In genomic region chr4:13206679-13207553, GRCm38 (mm10) we compare ENCODE assay signal across 8 mouse cellular contexts.
DNase-seq lines count a peak whose midpoint lies in the region; ATAC-seq and TF ChIP-seq lines count a peak whose summit lies in the region.

No protein-coding gene starts in this region.

- H3K4me1 ChIP-seq in kidney, postnatal 0 days (replicated peaks; ENCODE audit: insufficient read depth, low read length), result no peaks in the 10 kb centered on the region
- H3K4me1 ChIP-seq in kidney, adult 2 months (ENCODE audit: control insufficient read depth, insufficient read depth, low read length), result no peaks in the 10 kb centered on the region
- H3K4me1 ChIP-seq in forebrain, embryonic 12.5 days, result peaks cover 10% of the 10 kb centered on the region
- H3K4me1 ChIP-seq in hindbrain, postnatal 0 days (ENCODE audit: insufficient read depth, low read length), result no peaks in the 10 kb centered on the region
- H3K4me1 ChIP-seq in limb, embryonic 12.5 days (replicated peaks), result no peaks in the 10 kb centered on the region
- H3K4me1 ChIP-seq in thymus, adult 2 months (replicated peaks; ENCODE audit: control insufficient read depth, insufficient read depth, low read length), result no peaks in the 10 kb centered on the region

- ATAC-seq in kidney, postnatal 0 days (replicated peaks; ENCODE audit: low FRiP score, low read depth), result no peak
- ATAC-seq in forebrain, embryonic 12.5 days (ENCODE audit: low FRiP score), result peak; percentile 73; the same call in 1 of the 2 replicates
- ATAC-seq in hindbrain, postnatal 0 days, result peak; percentile 62; the same call in 1 of the 2 replicates
- no peak for ATAC-seq in limb, embryonic 12.5 days (ENCODE audit: insufficient number of reproducible peaks, insufficient read depth, low FRiP score, low TSS enrichment, low read depth)

- H3K4me2 ChIP-seq in kidney, postnatal 0 days (ENCODE audit: low read length), result peak overlapping the region; percentile 35; the same call in 1 of the 2 replicates
- H3K4me2 ChIP-seq in forebrain, embryonic 12.5 days, result peak overlapping the region; percentile 44
- peak overlapping the region; percentile 56 for H3K4me2 ChIP-seq in hindbrain, postnatal 0 days (ENCODE audit: low read depth, low read length)
- peak overlapping the region; percentile 44 for H3K4me2 ChIP-seq in limb, embryonic 12.5 days

- no peaks in the 10 kb centered on the region for H3K9me3 ChIP-seq in kidney, postnatal 0 days (replicated peaks; ENCODE audit: low read length)
- no peaks in the 10 kb centered on the region for H3K9me3 ChIP-seq in forebrain, embryonic 12.5 days
- H3K9me3 ChIP-seq in hindbrain, postnatal 0 days (ENCODE audit: low read length), result no peaks in the 10 kb centered on the region
- H3K9me3 ChIP-seq in limb, embryonic 12.5 days, result no peaks in the 10 kb centered on the region

- 32% methylated on average over 11 of the region's 11 CpGs for WGBS in kidney, postnatal 0 days
- WGBS in kidney, adult 2 months, result 35% methylated on average over 11 of the region's 11 CpGs
- WGBS in forebrain, embryonic 12.5 days, result 22% methylated on average over 11 of the region's 11 CpGs
- 10% methylated on average over 11 of the region's 11 CpGs for WGBS in hindbrain, postnatal 0 days
- 26% methylated on average over 11 of the region's 11 CpGs for WGBS in limb, embryonic 12.5 days
- WGBS in thymus, adult 2 months, result 73% methylated on average over 11 of the region's 11 CpGs

- H3K9ac ChIP-seq in kidney, postnatal 0 days (ENCODE audit: low read depth, low read length), result no peak overlapping the region
- no peak overlapping the region for H3K9ac ChIP-seq in forebrain, embryonic 12.5 days
- 0 out of 2 replicates have a peak overlapping the region, but pooled peaks have one; percentile 17 for H3K9ac ChIP-seq in hindbrain, postnatal 0 days (replicated peaks; ENCODE audit: low read length)
- no peak overlapping the region for H3K9ac ChIP-seq in limb, embryonic 12.5 days (replicated peaks)

- no peak for TF ChIP-seq POLR2A in kidney, adult 2 months (IDR thresholded peaks at IDR 0.05; ENCODE audit: low read depth, low read length)
- TF ChIP-seq POLR2A in thymus, adult 2 months (IDR thresholded peaks at IDR 0.05; ENCODE audit: control insufficient read depth, extremely low read depth, insufficient read depth, low read length, poor library complexity), result no peak

- no peak for TF ChIP-seq CTCF in kidney, postnatal 0 days (IDR thresholded peaks at IDR 0.05; ENCODE audit: low read depth)
- no peak for TF ChIP-seq CTCF in kidney, adult 2 months (conservative IDR thresholded peaks at IDR 0.05; ENCODE audit: insufficient read depth, insufficient read length, low read depth, low read length)
- no peak for TF ChIP-seq CTCF in hindbrain, postnatal 0 days (IDR thresholded peaks at IDR 0.05; ENCODE audit: low read depth)
- no peak for TF ChIP-seq CTCF in thymus, adult 2 months (IDR thresholded peaks at IDR 0.05; ENCODE audit: borderline replicate concordance, control insufficient read depth, extremely low read depth, insufficient read depth, low read length, poor library complexity)

- H3K27ac ChIP-seq in kidney, postnatal 0 days, result no peak overlapping the region
- H3K27ac ChIP-seq in kidney, adult 2 months (ENCODE audit: insufficient read depth, low read depth, low read length), result no peak overlapping the region
- no peak overlapping the region for H3K27ac ChIP-seq in forebrain, embryonic 12.5 days
- 0 out of 2 replicates have a peak overlapping the region, but pooled peaks have one; percentile 27 for H3K27ac ChIP-seq in hindbrain, postnatal 0 days
- peak overlapping the region; percentile 60 for H3K27ac ChIP-seq in limb, embryonic 12.5 days
- no peak overlapping the region for H3K27ac ChIP-seq in thymus, adult 2 months (ENCODE audit: control insufficient read depth, insufficient read depth, low read length)

- H3K27me3 ChIP-seq in kidney, postnatal 0 days (ENCODE audit: insufficient read depth, low read length), result no peaks in the 10 kb centered on the region
- no peaks in the 10 kb centered on the region for H3K27me3 ChIP-seq in kidney, adult 2 months (replicated peaks; ENCODE audit: control insufficient read depth, insufficient read depth, low read length)
- H3K27me3 ChIP-seq in forebrain, embryonic 12.5 days, result no peaks in the 10 kb centered on the region
- no peaks in the 10 kb centered on the region for H3K27me3 ChIP-seq in hindbrain, postnatal 0 days (ENCODE audit: insufficient read depth, low read length)
- no peaks in the 10 kb centered on the region for H3K27me3 ChIP-seq in limb, embryonic 12.5 days
- H3K27me3 ChIP-seq in thymus, adult 2 months (ENCODE audit: control insufficient read depth, insufficient read depth, low read length), result no peaks in the 10 kb centered on the region

- H3K36me3 ChIP-seq in kidney, postnatal 0 days (ENCODE audit: insufficient read depth, low read length), result no peaks in the 10 kb centered on the region
- H3K36me3 ChIP-seq in kidney, adult 2 months (ENCODE audit: control insufficient read depth, insufficient read depth, low read length), result no peaks in the 10 kb centered on the region
- H3K36me3 ChIP-seq in forebrain, embryonic 12.5 days (replicated peaks), result no peaks in the 10 kb centered on the region
- H3K36me3 ChIP-seq in hindbrain, postnatal 0 days (ENCODE audit: insufficient read depth, low read length), result no peaks in the 10 kb centered on the region
- H3K36me3 ChIP-seq in limb, embryonic 12.5 days, result no peaks in the 10 kb centered on the region
- H3K36me3 ChIP-seq in thymus, adult 2 months (ENCODE audit: control insufficient read depth, insufficient read depth, low read length), result no peaks in the 10 kb centered on the region

- peak; percentile 14 for DNase-seq in kidney, postnatal 0 days (ENCODE audit: low spot score)
- no peak for DNase-seq in kidney, adult 2 months
- peak; percentile 78 for DNase-seq in hindbrain, postnatal 0 days (ENCODE audit: low spot score)
- peak; percentile 37 for DNase-seq in right cerebral cortex, postnatal 4 days
- no peak for DNase-seq in adipocyte (ENCODE audit: low spot score)
- no peak for DNase-seq in thymus, adult 2 months

- H3K4me3 ChIP-seq in kidney, postnatal 0 days (replicated peaks; ENCODE audit: low read depth, low read length), result no peak overlapping the region
- no peak overlapping the region for H3K4me3 ChIP-seq in kidney, adult 2 months (ENCODE audit: insufficient read depth, low read depth, low read length)
- H3K4me3 ChIP-seq in forebrain, embryonic 12.5 days (replicated peaks), result no peak overlapping the region
- peak overlapping the region; percentile 22 for H3K4me3 ChIP-seq in hindbrain, postnatal 0 days (ENCODE audit: low read length)
- H3K4me3 ChIP-seq in limb, embryonic 12.5 days (replicated peaks), result no peak overlapping the region
- H3K4me3 ChIP-seq in thymus, adult 2 months (ENCODE audit: control insufficient read depth, insufficient read depth, low read length), result no peak overlapping the region

Comparison
In these comparisons a context has a peak if more than half of its experiments do, and no peak if none do; other contexts are left out.
1. DNase-seq: peak in kidney, postnatal 0 days (single experiment), hindbrain, postnatal 0 days (single experiment) and right cerebral cortex, postnatal 4 days (single experiment); none in kidney, adult 2 months (single experiment), adipocyte (single experiment) and thymus, adult 2 months (single experiment).
2. ATAC-seq: peak in forebrain, embryonic 12.5 days (single experiment) and hindbrain, postnatal 0 days (single experiment); none in kidney, postnatal 0 days (single experiment) and limb, embryonic 12.5 days (single experiment).
3. H3K27ac ChIP-seq: peak in hindbrain, postnatal 0 days (single experiment) and limb, embryonic 12.5 days (single experiment); none in kidney, postnatal 0 days (single experiment), kidney, adult 2 months (single experiment), forebrain, embryonic 12.5 days (single experiment) and thymus, adult 2 months (single experiment).
4. Peak in every context shown above with its lines, with median percentiles within 50 percentile points of each other: H3K4me2 ChIP-seq.